Mouse (Mus musculus): ENCODE data around the gene Lst1.

Gene Lst1

GRCm38 (mm10) chr17:35185639-35186611 is 2.3 kb downstream of the Lst1 start:
- DNase-seq (ENCODE audit: low read depth, low spot score): peak; percentile 95

- no peak for DNase-seq (ENCODE audit: low read depth, low spot score)
Measured at GRCm38 (mm10) chr17:35180093-35180492, 8.1 kb downstream of the Lst1 start.

GRCm38 (mm10) chr17:35178528-35178927 is 9.7 kb downstream of the Lst1 start:
- peak; percentile 77 for DNase-seq (ENCODE audit: low read depth, low spot score)

GRCm38 (mm10) chr17:35175968-35176367 is 12.3 kb downstream of the Lst1 start, which contains the start of gene Aif1:
Gene Aif1 (minus strand): TSS chr17:35176068.
- no peak for DNase-seq (ENCODE audit: low read depth, low spot score)

- DNase-seq (ENCODE audit: low read depth, low spot score): no peak
Measured at GRCm38 (mm10) chr17:35175382-35175781, 12.9 kb downstream of the Lst1 start.

GRCm38 (mm10) chr17:35174201-35174977 is 13.8 kb downstream of the Lst1 start:
- no peak for DNase-seq (ENCODE audit: low read depth, low spot score)

- no peak for DNase-seq (ENCODE audit: low read depth, low spot score)
Measured at GRCm38 (mm10) chr17:35173329-35173728, 14.9 kb downstream of the Lst1 start.

- DNase-seq (ENCODE audit: low read depth, low spot score): no peak
Measured at GRCm38 (mm10) chr17:35172445-35173234, 15.6 kb downstream of the Lst1 start.

GRCm38 (mm10) chr17:35168541-35169207 is 19.6 kb downstream of the Lst1 start:
- peak; percentile 82 for DNase-seq (ENCODE audit: low read depth, low spot score)

- DNase-seq (ENCODE audit: low read depth, low spot score): no peak
Measured at GRCm38 (mm10) chr17:35167794-35168193, 20.4 kb downstream of the Lst1 start.

GRCm38 (mm10) chr17:35166352-35167035 is 21.7 kb downstream of the Lst1 start:
- DNase-seq (ENCODE audit: low read depth, low spot score): peak; percentile 97

- DNase-seq (ENCODE audit: low read depth, low spot score): no peak
Measured at GRCm38 (mm10) chr17:35165451-35166155, 22.6 kb downstream of the Lst1 start.

- DNase-seq (ENCODE audit: low read depth, low spot score): peak; percentile 100
Measured at GRCm38 (mm10) chr17:35164568-35165450, 23.4 kb downstream of the Lst1 start, which contains the start of gene Prrc2a. Gene Prrc2a (minus strand): TSS chr17:35164897.

- no peak for DNase-seq (ENCODE audit: low read depth, low spot score)
Measured at GRCm38 (mm10) chr17:35164218-35164567, 24.0 kb downstream of the Lst1 start.

GRCm38 (mm10) chr17:35163326-35164081 is 24.7 kb downstream of the Lst1 start:
- no peak for DNase-seq (ENCODE audit: low read depth, low spot score)

- no peak for DNase-seq (ENCODE audit: low read depth, low spot score)
Measured at GRCm38 (mm10) chr17:35162730-35163129, 25.5 kb downstream of the Lst1 start.

GRCm38 (mm10) chr17:35162121-35162520 is 26.1 kb downstream of the Lst1 start:
- no peak for DNase-seq (ENCODE audit: low read depth, low spot score)

GRCm38 (mm10) chr17:35161421-35161820 is 26.8 kb downstream of the Lst1 start:
- DNase-seq (ENCODE audit: low read depth, low spot score): no peak
